Comparison of ENCODE assay signal across 16 mouse cellular contexts in genomic region chr11:20341598-20341997, GRCm38 (mm10). TPM values are rescaled to one million over a fixed set of nuclear protein-coding genes. Genes with fewer than 3 reads are reported as not detected.
"Had no signal": no experiment of that assay in that cellular context is flagged by ENCODE, and none has a peak within 500 bp of the region (broad histone marks: within the 10 kb centered on the region; RNA-seq: fewer than 3 reads in every experiment).

No protein-coding gene starts in this region.

- H3K4me2 ChIP-seq: lung, embryonic 14.5 days; midbrain, embryonic 12.5 days; neural tube, embryonic 12.5 days; stomach, embryonic 15.5 days had no signal

- H3K27ac ChIP-seq: midbrain, embryonic 10.5 days; midbrain, embryonic 12.5 days; neural tube, embryonic 12.5 days; stomach, embryonic 15.5 days; stomach, postnatal 0 days had no signal

- H3K36me3 ChIP-seq: midbrain, embryonic 10.5 days; midbrain, embryonic 12.5 days; neural tube, embryonic 12.5 days; stomach, embryonic 15.5 days had no signal

- H3K9me3 ChIP-seq: midbrain, embryonic 10.5 days; midbrain, embryonic 12.5 days; neural tube, embryonic 12.5 days; stomach, embryonic 15.5 days had no signal

- DNase-seq: lung, adult 18-20 months; lung, embryonic 14.5 days; lung, postnatal 10 days; lung, postnatal 4 days; midbrain, embryonic 14.5 days; right cerebral cortex, postnatal 14 days; thymus, adult 2 months; thymus, postnatal 25 days; thymus, postnatal 4 days had no signal

- H3K9ac ChIP-seq: lung, embryonic 14.5 days; midbrain, embryonic 12.5 days; neural tube, embryonic 12.5 days; stomach, embryonic 15.5 days had no signal

- H3K4me3 ChIP-seq: midbrain, embryonic 10.5 days; midbrain, embryonic 12.5 days; neural tube, embryonic 12.5 days; stomach, embryonic 15.5 days had no signal

- H3K4me1 ChIP-seq: midbrain, embryonic 10.5 days; midbrain, embryonic 12.5 days; neural tube, embryonic 12.5 days; stomach, embryonic 15.5 days had no signal

- H3K27me3 ChIP-seq: midbrain, embryonic 12.5 days; neural tube, embryonic 12.5 days; stomach, embryonic 15.5 days had no signal

- ATAC-seq: midbrain, embryonic 16.5 days had no signal

RNA-seq across cellular contexts. Expression of gene Slc1a4, which starts 9.1 kb away (rescaled TPM):
- total RNA-seq: neutrophil, adult 5-6 weeks had no signal
